In the genomic region with DNA sequence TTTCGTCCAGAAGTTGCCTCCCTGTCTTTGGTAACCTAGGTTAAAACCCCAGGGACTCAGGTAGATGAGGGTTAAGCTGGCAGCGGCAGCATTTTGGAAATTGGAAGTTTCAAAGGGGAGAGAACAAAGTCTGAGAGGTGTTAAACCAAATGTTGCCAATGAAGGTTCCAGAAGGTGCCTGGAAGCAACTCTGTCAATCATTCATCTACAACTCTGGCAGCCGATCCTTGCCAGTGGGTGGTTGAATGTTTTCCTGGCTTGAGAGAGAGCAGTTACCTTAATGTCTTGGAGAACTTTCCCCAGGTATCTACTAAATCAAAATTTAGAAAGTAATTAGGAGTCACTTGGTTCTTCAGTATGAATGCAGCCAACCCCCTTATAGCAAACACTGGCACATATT, we compare ENCODE assay signal across 27 mouse cellular contexts.
A peak's percentile ranks its signal among the peaks of the same experiment; 100 is the strongest.
DNase-seq lines count a peak whose midpoint lies in the region; ATAC-seq and TF ChIP-seq lines count a peak whose summit lies in the region.
"Had no signal": no experiment of that assay in that cellular context is flagged by ENCODE, and none has a peak within 500 bp of the region (broad histone marks: within the 10 kb centered on the region; RNA-seq: fewer than 3 reads in every experiment).

No protein-coding gene starts in this region.

- peaks cover 4% of the 10 kb centered on the region; the same call in 1 of the 2 replicates for H3K4me1 ChIP-seq in kidney, adult 2 months (ENCODE audit: control insufficient read depth, insufficient read depth, low read length)
- no peaks in the 10 kb centered on the region for H3K4me1 ChIP-seq in liver, adult 2 months (ENCODE audit: control insufficient read depth, insufficient read depth, low read length)
- peaks cover 5% of the 10 kb centered on the region; the same call in 1 of the 2 replicates for H3K4me1 ChIP-seq in hindbrain, embryonic 14.5 days (replicated peaks; ENCODE audit: control insufficient read depth, insufficient read depth, low read length)
- H3K4me1 ChIP-seq: forebrain, embryonic 15.5 days; heart, embryonic 12.5 days; heart, embryonic 15.5 days had no signal

- WGBS in kidney, adult 2 months = 38% methylated on average over 3 of the region's 3 CpGs
- 72% methylated on average over 3 of the region's 3 CpGs for WGBS in liver, adult 2 months
- WGBS in hindbrain, embryonic 14.5 days = 90% methylated on average over 3 of the region's 3 CpGs

- H3K9ac ChIP-seq in liver, adult 2 months (ENCODE audit: low read depth, low read length) = no peak overlapping the region
- no peak overlapping the region for H3K9ac ChIP-seq in hindbrain, embryonic 14.5 days
- H3K9ac ChIP-seq: embryonic facial prominence, embryonic 13.5 days; forebrain, embryonic 12.5 days; forebrain, embryonic 15.5 days; heart, embryonic 12.5 days; heart, embryonic 15.5 days; hindbrain, embryonic 15.5 days had no signal

- no peak overlapping the region for H3K4me2 ChIP-seq in hindbrain, embryonic 14.5 days (replicated peaks)
- H3K4me2 ChIP-seq: embryonic facial prominence, embryonic 13.5 days; forebrain, embryonic 12.5 days; forebrain, embryonic 15.5 days; heart, embryonic 12.5 days; heart, embryonic 15.5 days; hindbrain, embryonic 15.5 days had no signal

- no peaks in the 10 kb centered on the region for H3K9me3 ChIP-seq in hindbrain, embryonic 14.5 days (ENCODE audit: control insufficient read depth, low read length)
- H3K9me3 ChIP-seq: embryonic facial prominence, embryonic 10.5 days; embryonic facial prominence, embryonic 13.5 days; forebrain, embryonic 12.5 days; forebrain, embryonic 15.5 days; heart, embryonic 12.5 days; heart, embryonic 15.5 days; hindbrain, embryonic 10.5 days; hindbrain, embryonic 15.5 days had no signal

- H3K27ac ChIP-seq in kidney, adult 2 months (ENCODE audit: insufficient read depth, low read depth, low read length) = no peak overlapping the region
- H3K27ac ChIP-seq in liver, adult 2 months (replicated peaks; ENCODE audit: insufficient read depth, low read depth, low read length) = no peak overlapping the region
- H3K27ac ChIP-seq in hindbrain, embryonic 14.5 days = no peak overlapping the region
- H3K27ac ChIP-seq: embryonic facial prominence, embryonic 10.5 days; embryonic facial prominence, embryonic 13.5 days; forebrain, embryonic 12.5 days; forebrain, embryonic 15.5 days; heart, embryonic 15.5 days; hindbrain, embryonic 10.5 days; hindbrain, embryonic 15.5 days had no signal

- TF ChIP-seq CTCF in kidney, adult 2 months (conservative IDR thresholded peaks at IDR 0.05; ENCODE audit: insufficient read depth, insufficient read length, low read depth, low read length) = no peak
- no peak for TF ChIP-seq CTCF in liver, adult 2 months (IDR thresholded peaks at IDR 0.05; ENCODE audit: low read depth, low read length)

- no peaks in the 10 kb centered on the region for H3K36me3 ChIP-seq in kidney, adult 2 months (ENCODE audit: control insufficient read depth, insufficient read depth, low read length)
- no peaks in the 10 kb centered on the region for H3K36me3 ChIP-seq in liver, adult 2 months (ENCODE audit: control insufficient read depth, insufficient read depth, low read length)
- no peaks in the 10 kb centered on the region for H3K36me3 ChIP-seq in hindbrain, embryonic 14.5 days (replicated peaks; ENCODE audit: control insufficient read depth, insufficient read depth)
- H3K36me3 ChIP-seq: embryonic facial prominence, embryonic 10.5 days; embryonic facial prominence, embryonic 13.5 days; forebrain, embryonic 12.5 days; forebrain, embryonic 15.5 days; heart, embryonic 12.5 days; heart, embryonic 15.5 days; hindbrain, embryonic 10.5 days; hindbrain, embryonic 15.5 days had no signal

- no peaks in the 10 kb centered on the region for H3K79me2 ChIP-seq in liver, adult 2 months (ENCODE audit: control insufficient read depth, insufficient read depth, low read length)

- peak; percentile 76 for DNase-seq in kidney, adult 2 months
- no peak for DNase-seq in kidney, postnatal 10 days
- DNase-seq in liver, adult 2 months (ENCODE audit: extremely low read depth, low read depth, low spot score) = peak; percentile 13
- DNase-seq in liver = no peak
- peak; percentile 47 to 59 for DNase-seq in kidney, postnatal 36 days
- no peak for DNase-seq in hindbrain, embryonic 14.5 days (ENCODE audit: low spot score)
- DNase-seq: adrenal gland, adult 8-10 months; adrenal gland, postnatal 25 days; cerebellum, adult 11-12 months; cerebellum, adult 8-10 months; cerebellum, postnatal 10 days; cerebellum, postnatal 36 days; embryo, embryonic 11 days; gastrocnemius, postnatal 25 days; heart, adult 18-20 months; heart, postnatal 10 days; heart, postnatal 36 days had no signal

- no peak for ATAC-seq in hindbrain, embryonic 14.5 days (ENCODE audit: low FRiP score)
- ATAC-seq: activated CD4-positive, CD25-positive, alpha-beta regulatory T cell, adult 4 months; forebrain, embryonic 15.5 days had no signal

- no peak overlapping the region for H3K4me3 ChIP-seq in kidney, adult 2 months (ENCODE audit: insufficient read depth, low read depth, low read length)
- H3K4me3 ChIP-seq in liver, adult 2 months (ENCODE audit: insufficient read depth, low read depth, low read length) = no peak overlapping the region
- H3K4me3 ChIP-seq in hindbrain, embryonic 14.5 days (replicated peaks; ENCODE audit: low read length) = no peak overlapping the region
- H3K4me3 ChIP-seq: embryonic facial prominence, embryonic 10.5 days; embryonic facial prominence, embryonic 13.5 days; erythroblast, embryonic 14.5 days; forebrain, embryonic 12.5 days; forebrain, embryonic 15.5 days; heart, embryonic 12.5 days; heart, embryonic 15.5 days; hindbrain, embryonic 10.5 days; hindbrain, embryonic 15.5 days had no signal

- TF ChIP-seq POLR2A in kidney, adult 2 months (IDR thresholded peaks at IDR 0.05; ENCODE audit: low read depth, low read length) = no peak
- no peak for TF ChIP-seq POLR2A in liver, adult 2 months (IDR thresholded peaks at IDR 0.05; ENCODE audit: extremely low read depth, insufficient read depth, low read length)

- no peaks in the 10 kb centered on the region for H3K27me3 ChIP-seq in kidney, adult 2 months (replicated peaks; ENCODE audit: control insufficient read depth, insufficient read depth, low read length)
- no peaks in the 10 kb centered on the region for H3K27me3 ChIP-seq in liver, adult 2 months (ENCODE audit: control insufficient read depth, insufficient read depth, low read length)
- no peaks in the 10 kb centered on the region for H3K27me3 ChIP-seq in hindbrain, embryonic 14.5 days (ENCODE audit: control insufficient read depth, insufficient read depth, low read length)
- H3K27me3 ChIP-seq: embryonic facial prominence, embryonic 13.5 days; forebrain, embryonic 12.5 days; forebrain, embryonic 15.5 days; heart, embryonic 12.5 days; heart, embryonic 15.5 days; hindbrain, embryonic 15.5 days had no signal

Comparison
In these comparisons a context has a peak if more than half of its experiments do, and no peak if none do; other contexts are left out.
1. DNase-seq: peak in kidney, adult 2 months (single experiment), liver, adult 2 months (single experiment) and kidney, postnatal 36 days (2 of 2); none in kidney, postnatal 10 days (single experiment), liver (single experiment) and hindbrain, embryonic 14.5 days (single experiment).